In genomic region chr12:52818588-52818987, GRCm38 (mm10) we compare ENCODE assay signal across 9 mouse cellular contexts.
DNase-seq lines count a peak whose midpoint lies in the region; ATAC-seq and TF ChIP-seq lines count a peak whose summit lies in the region.
"Had no signal": no experiment of that assay in that cellular context is flagged by ENCODE, and none has a peak within 500 bp of the region (broad histone marks: within the 10 kb centered on the region; RNA-seq: fewer than 3 reads in every experiment).

No protein-coding gene starts in this region.

- WGBS in forebrain, embryonic 14.5 days = 61% methylated on average over 7 of the region's 7 CpGs
- 51% methylated on average over 7 of the region's 7 CpGs for WGBS in forebrain, postnatal 0 days
- 56% methylated on average over 7 of the region's 7 CpGs for WGBS in midbrain, embryonic 14.5 days
- WGBS in midbrain, embryonic 10.5 days = 72% methylated on average over 7 of the region's 7 CpGs
- WGBS in heart, embryonic 11.5 days (ENCODE audit: insufficient replicate concordance) = 66% methylated on average over 7 of the region's 7 CpGs

- H3K4me1 ChIP-seq in forebrain, embryonic 14.5 days (ENCODE audit: control insufficient read depth, insufficient read depth, low read length) = peaks cover 5% of the 10 kb centered on the region; the same call in 1 of the 2 replicates
- H3K4me1 ChIP-seq in forebrain, postnatal 0 days (ENCODE audit: insufficient read depth) = no peaks in the 10 kb centered on the region
- H3K4me1 ChIP-seq in midbrain, embryonic 14.5 days (ENCODE audit: control insufficient read depth, insufficient read depth, low read length) = no peaks in the 10 kb centered on the region
- peaks cover 16% of the 10 kb centered on the region for H3K4me1 ChIP-seq in midbrain, embryonic 10.5 days
- H3K4me1 ChIP-seq in heart, embryonic 11.5 days (ENCODE audit: control insufficient read depth, insufficient read depth, low read length) = no peaks in the 10 kb centered on the region

- H3K36me3 ChIP-seq in forebrain, embryonic 14.5 days (ENCODE audit: control insufficient read depth, insufficient read depth, low read length) = no peaks in the 10 kb centered on the region
- no peaks in the 10 kb centered on the region for H3K36me3 ChIP-seq in forebrain, postnatal 0 days (ENCODE audit: insufficient read depth)
- no peaks in the 10 kb centered on the region for H3K36me3 ChIP-seq in midbrain, embryonic 14.5 days (ENCODE audit: control insufficient read depth, insufficient read depth, low read length)
- H3K36me3 ChIP-seq in midbrain, embryonic 10.5 days = peaks cover 12% of the 10 kb centered on the region
- H3K36me3 ChIP-seq in heart, embryonic 11.5 days (ENCODE audit: control insufficient read depth, insufficient read depth, low read length) = no peaks in the 10 kb centered on the region

- H3K4me2 ChIP-seq in forebrain, embryonic 14.5 days (ENCODE audit: low read length) = no peak overlapping the region
- no peak overlapping the region for H3K4me2 ChIP-seq in forebrain, postnatal 0 days (ENCODE audit: low read depth)
- H3K4me2 ChIP-seq in midbrain, embryonic 14.5 days (ENCODE audit: low read length) = no peak overlapping the region
- H3K4me2 ChIP-seq in heart, embryonic 11.5 days = no peak overlapping the region

- H3K27ac ChIP-seq in forebrain, embryonic 14.5 days (ENCODE audit: low read depth, low read length) = no peak overlapping the region
- no peak overlapping the region for H3K27ac ChIP-seq in forebrain, postnatal 0 days (ENCODE audit: low read depth, low read length)
- no peak overlapping the region for H3K27ac ChIP-seq in midbrain, embryonic 14.5 days (replicated peaks; ENCODE audit: low read depth, low read length)
- H3K27ac ChIP-seq in midbrain, embryonic 10.5 days (replicated peaks) = no peak overlapping the region
- H3K27ac ChIP-seq in heart, embryonic 11.5 days (ENCODE audit: low read depth, low read length) = no peak overlapping the region

- ATAC-seq in forebrain, embryonic 14.5 days = peak; percentile 37; the same call in 1 of the 2 replicates
- ATAC-seq in forebrain, postnatal 0 days = no peak
- no peak for ATAC-seq in midbrain, embryonic 14.5 days (ENCODE audit: low FRiP score, low TSS enrichment)
- no peak for ATAC-seq in heart, embryonic 11.5 days (replicated peaks; ENCODE audit: insufficient number of reproducible peaks, low FRiP score, low TSS enrichment)

- TF ChIP-seq CTCF in forebrain, postnatal 0 days (IDR thresholded peaks at IDR 0.05; ENCODE audit: low read depth) = no peak

- peaks cover 5% of the 10 kb centered on the region; the same call in 1 of the 2 replicates for H3K9me3 ChIP-seq in forebrain, embryonic 14.5 days (replicated peaks; ENCODE audit: control insufficient read depth, low read length)
- 0 out of 2 replicates have a peak, but pooled peaks cover 3% of the 10 kb centered on the region for H3K9me3 ChIP-seq in forebrain, postnatal 0 days (ENCODE audit: low read length)
- peaks cover 7% of the 10 kb centered on the region for H3K9me3 ChIP-seq in midbrain, embryonic 14.5 days (ENCODE audit: control insufficient read depth, low read length)
- H3K9me3 ChIP-seq in midbrain, embryonic 10.5 days (replicated peaks) = peaks cover 9% of the 10 kb centered on the region
- H3K9me3 ChIP-seq in heart, embryonic 11.5 days (replicated peaks; ENCODE audit: control insufficient read depth, low read length) = peaks cover 2% of the 10 kb centered on the region; the same call in 1 of the 2 replicates

- intact Hi-C loops in left cerebral cortex, postnatal 14 days (cut with DNase I) = no loop called here

- no peak overlapping the region for H3K9ac ChIP-seq in forebrain, embryonic 14.5 days (ENCODE audit: low read length)
- H3K9ac ChIP-seq in forebrain, postnatal 0 days = no peak overlapping the region
- H3K9ac ChIP-seq in midbrain, embryonic 14.5 days (replicated peaks; ENCODE audit: low read length) = no peak overlapping the region
- H3K9ac ChIP-seq in heart, embryonic 11.5 days (ENCODE audit: low read depth, low read length) = no peak overlapping the region

- no peaks in the 10 kb centered on the region for H3K27me3 ChIP-seq in forebrain, embryonic 14.5 days (replicated peaks; ENCODE audit: control insufficient read depth, insufficient read depth, low read length)
- H3K27me3 ChIP-seq in forebrain, postnatal 0 days (ENCODE audit: insufficient read depth, low read length) = no peaks in the 10 kb centered on the region
- no peaks in the 10 kb centered on the region for H3K27me3 ChIP-seq in midbrain, embryonic 14.5 days (ENCODE audit: control insufficient read depth, insufficient read depth, low read length)
- H3K27me3 ChIP-seq in midbrain, embryonic 10.5 days (ENCODE audit: low read depth, poor library complexity, severe bottlenecking) = no peaks in the 10 kb centered on the region
- no peaks in the 10 kb centered on the region for H3K27me3 ChIP-seq in heart, embryonic 11.5 days (ENCODE audit: control insufficient read depth, insufficient read depth, low read length)

- peak; percentile 52 for DNase-seq in forebrain, embryonic 14.5 days (ENCODE audit: low spot score)
- DNase-seq in forebrain, postnatal 0 days = no peak
- peak; percentile 14 for DNase-seq in midbrain, embryonic 14.5 days
- no peak for DNase-seq in midbrain, embryonic 10.5 days (ENCODE audit: low spot score)
- DNase-seq in left cerebral cortex, postnatal 14 days (ENCODE audit: low spot score in 2 of 2) = peak; percentile 67 to 80
- peak; percentile 21 for DNase-seq in right cerebral cortex, postnatal 14 days
- no peak for DNase-seq in urinary bladder, postnatal 36 days (ENCODE audit: low spot score in 2 of 2)
- DNase-seq: cerebellum, adult 11 months had no signal

- no peak overlapping the region for H3K4me3 ChIP-seq in forebrain, embryonic 14.5 days (ENCODE audit: low read depth, low read length)
- H3K4me3 ChIP-seq in forebrain, postnatal 0 days (ENCODE audit: low read depth, low read length) = no peak overlapping the region
- no peak overlapping the region for H3K4me3 ChIP-seq in midbrain, embryonic 14.5 days (replicated peaks; ENCODE audit: low read depth, low read length)
- H3K4me3 ChIP-seq in midbrain, embryonic 10.5 days = no peak overlapping the region
- H3K4me3 ChIP-seq in heart, embryonic 11.5 days (ENCODE audit: low read depth, low read length) = no peak overlapping the region

Comparison
In these comparisons a context has a peak if more than half of its experiments do, and no peak if none do; other contexts are left out.
1. DNase-seq: peak in forebrain, embryonic 14.5 days (single experiment), midbrain, embryonic 14.5 days (single experiment), left cerebral cortex, postnatal 14 days (2 of 2) and right cerebral cortex, postnatal 14 days (single experiment); none in forebrain, postnatal 0 days (single experiment), midbrain, embryonic 10.5 days (single experiment) and urinary bladder, postnatal 36 days (0 of 2).